Mouse (Mus musculus) Patski (cell line): ENCODE measurements at regions not wholly inside any gene's neighbourhood (a gene's known extent, or its start where the extent isn't known, plus 50 kb on each side); places are given as distances from the start of the nearest gene placed in this dataset.
"Not testable (repeated sequence)": the region's sequence is repeated elsewhere in the genome, so short reads cannot be mapped to it uniquely, and the experiment has no call there.

ENCODE experiments used
- ATAC-seq: fragments of 100-300 bp; one replicate; pipeline ENCODE4 v1.8.0; 2021
- CTCF ChIA-PET: fragments of 350-600 bp; sonication (Branson Sonifier 250); formaldehyde crosslinking; loops from one replicate; lab custom pipeline; 2022; ENCODE audit warnings: inconsistent platforms; lab: Charles Lee
- POLR2A ChIA-PET: fragments of 350-600 bp; sonication (Branson Sonifier 250); formaldehyde crosslinking; loops from one replicate; lab custom pipeline; 2022; ENCODE audit warnings: antibody characterized with exemption, inconsistent platforms; lab: Charles Lee
- DNase-seq: peaks from one replicate; pipeline ENCODE4 v3.0.0-alpha.2; 2011; ENCODE audit warnings: low read depth, low spot score
- H3K27me3 ChIP-seq: fragments of 371-371 bp; one replicate; pipeline ENCODE4 v1.5.1; 2021
- CTCF ChIP-seq: fragments of 100-300 bp; IDR thresholded peaks from one replicate; pipeline ENCODE4 v1.5.1; 2021
- in situ Hi-C: fragments of 300-500 bp; cut with MboI; formaldehyde crosslinking; loops from 3 replicates; pipeline ENCODE4 v1.11.1; 2018; ENCODE audit warnings: low pct_unique_long_range_greater_than_20kb, mixed read lengths

GRCm38 (mm10) chr2:63706643-63707042 lies 391.2 kb downstream of the Fign start:
- no peak for TF ChIP-seq CTCF
- no peak for ATAC-seq
- CTCF ChIA-PET = no interaction called here
- in situ Hi-C loops = loop anchor here (25.0 kb wide), 1 partner anchor 1156 kb away; no protein-coding TSS in a partner anchor
- H3K27me3 ChIP-seq = peaks cover 17% of the 10 kb centered on the region
- DNase-seq = no peak
- POLR2A ChIA-PET = no interaction called here

- H3K27me3 ChIP-seq = peaks cover 20% of the 10 kb centered on the region
- ChIA-PET POLR2A (no interaction called here), CTCF (no interaction called here)
- no peak for TF ChIP-seq CTCF
- in situ Hi-C loops = loop anchor here (25.0 kb wide), 1 partner anchor 1156 kb away; no protein-coding TSS in a partner anchor
- DNase-seq (no peak), ATAC-seq (no peak)
These were observed 391.7 kb downstream of the Fign start for GRCm38 (mm10) chr2:63706183-63706582.

- ChIA-PET CTCF (no interaction called here), POLR2A (no interaction called here)
- H3K27me3 ChIP-seq = peaks cover 41% of the 10 kb centered on the region
- in situ Hi-C loops = loop anchor here (25.0 kb wide), 1 partner anchor 1160 kb away; no protein-coding TSS in a partner anchor
- DNase-seq (no peak), ATAC-seq (peak; percentile 62)
- TF ChIP-seq CTCF = no peak
These were observed 395.3 kb downstream of the Fign start for GRCm38 (mm10) chr2:63702333-63703096.

GRCm38 (mm10) chr2:63701861-63702260 lies 396.0 kb downstream of the Fign start:
- POLR2A ChIA-PET = no interaction called here
- no peak for TF ChIP-seq CTCF
- no peak for ATAC-seq
- CTCF ChIA-PET = no interaction called here
- in situ Hi-C loops = loop anchor here (25.0 kb wide), 1 partner anchor 1160 kb away; no protein-coding TSS in a partner anchor
- H3K27me3 ChIP-seq = peaks cover 41% of the 10 kb centered on the region
- DNase-seq = no peak

GRCm38 (mm10) chr2:63700255-63700654 lies 397.6 kb downstream of the Fign start:
- DNase-seq = no peak
- ChIA-PET POLR2A (no interaction called here), CTCF (no interaction called here)
- ATAC-seq = no peak
- in situ Hi-C loops = loop anchor here (25.0 kb wide), 1 partner anchor 1162 kb away; no protein-coding TSS in a partner anchor
- H3K27me3 ChIP-seq = peaks cover 46% of the 10 kb centered on the region
- no peak for TF ChIP-seq CTCF

- in situ Hi-C loops = no loop called here
- H3K27me3 ChIP-seq = no peaks in the 10 kb centered on the region
- TF ChIP-seq CTCF = no peak
- ATAC-seq = no peak
- CTCF ChIA-PET = no interaction called here
- no peak for DNase-seq
- POLR2A ChIA-PET = no interaction called here
These were observed 428.1 kb downstream of the Fign start for GRCm38 (mm10) chr2:63669700-63670099.

GRCm38 (mm10) chr2:63668784-63669183 lies 429.1 kb downstream of the Fign start:
- ChIA-PET CTCF (no interaction called here), POLR2A (no interaction called here)
- no peak for ATAC-seq
- no peaks in the 10 kb centered on the region for H3K27me3 ChIP-seq
- in situ Hi-C loops = no loop called here
- DNase-seq = no peak
- no peak for TF ChIP-seq CTCF

- ATAC-seq, in situ Hi-C loops, CTCF ChIA-PET, DNase-seq, H3K27me3 ChIP-seq, POLR2A ChIA-PET: not testable (repeated sequence)
These were observed 437.9 kb downstream of the Fign start for GRCm38 (mm10) chr2:63659947-63660346.
